Comparison of ENCODE assay signal across 21 mouse cellular contexts in genomic region chr12:57204276-57204851, GRCm38 (mm10). TPM values are rescaled to one million over a fixed set of nuclear protein-coding genes. Genes with fewer than 3 reads are reported as not detected.
"Had no signal": no experiment of that assay in that cellular context is flagged by ENCODE, and none has a peak within 500 bp of the region (broad histone marks: within the 10 kb centered on the region; RNA-seq: fewer than 3 reads in every experiment).

No protein-coding gene starts in this region.

- H3K9me3 ChIP-seq: liver, embryonic 15.5 days; midbrain, embryonic 10.5 days; midbrain, embryonic 12.5 days; neural tube, embryonic 13.5 days; neural tube, embryonic 15.5 days had no signal

- DNase-seq: liver, postnatal 0 days; lung, embryonic 14.5 days; lung, postnatal 10 days; lung, postnatal 4 days; midbrain, embryonic 14.5 days; retina, postnatal 1 day; right cerebral cortex, adult 18-20 months; right cerebral cortex, postnatal 25 days; right cerebral cortex, postnatal 4 days; spleen, adult 18-20 months; thymus, adult 2 months; thymus, postnatal 25 days; thymus, postnatal 4 days had no signal

- ATAC-seq: liver, postnatal 0 days had no signal

- H3K9ac ChIP-seq: liver, embryonic 15.5 days; liver, postnatal 0 days; lung, embryonic 14.5 days; midbrain, embryonic 12.5 days; neural tube, embryonic 13.5 days; neural tube, embryonic 15.5 days had no signal

- H3K4me1 ChIP-seq: midbrain, embryonic 10.5 days; midbrain, embryonic 12.5 days; neural tube, embryonic 13.5 days; neural tube, embryonic 15.5 days had no signal

- H3K4me3 ChIP-seq: liver, embryonic 15.5 days; midbrain, embryonic 10.5 days; midbrain, embryonic 12.5 days; neural tube, embryonic 13.5 days; neural tube, embryonic 15.5 days had no signal

- H3K4me2 ChIP-seq: liver, embryonic 15.5 days; lung, embryonic 14.5 days; midbrain, embryonic 12.5 days; neural tube, embryonic 13.5 days; neural tube, embryonic 15.5 days had no signal

- H3K27me3 ChIP-seq: liver, embryonic 15.5 days; midbrain, embryonic 12.5 days; neural tube, embryonic 13.5 days; neural tube, embryonic 15.5 days had no signal

- H3K36me3 ChIP-seq: liver, embryonic 15.5 days; midbrain, embryonic 10.5 days; midbrain, embryonic 12.5 days; neural tube, embryonic 13.5 days; neural tube, embryonic 15.5 days had no signal

- H3K27ac ChIP-seq: liver, embryonic 15.5 days; midbrain, embryonic 10.5 days; midbrain, embryonic 12.5 days; neural tube, embryonic 13.5 days; neural tube, embryonic 15.5 days had no signal

RNA-seq across cellular contexts. Expression of gene Slc25a21, which starts 7.1 kb away (rescaled TPM):
- total RNA-seq: midbrain, postnatal 0 days; monocyte, adult 5-6 weeks had no signal
- polyA plus RNA-seq: midbrain, embryonic 14.5 days; small intestine, adult 2 months had no signal
